Mouse (Mus musculus) MEL (cell line): ENCODE data around the gene Uba52. TPM values are rescaled to one million over a fixed set of nuclear protein-coding genes. Genes with fewer than 3 reads are reported as not detected.

Experiments
- DNase-seq: peaks from one replicate; pipeline ENCODE4 v3.0.0; 2011; ENCODE audit warnings: low read depth, low spot score
- H3K27ac ChIP-seq: 2 replicates; pipeline ENCODE4 v1.5.1; 2012; ENCODE audit warnings: low read depth, mild to moderate bottlenecking, control low read depth, low read length, moderate library complexity; ENCODE audit not compliant: control insufficient read depth
- H3K27me3 ChIP-seq, 2 experiments: fragments of 150-350 bp in 1 of 2; sonication (generic) in 1 of 2; 2 replicates each; pipeline ENCODE4 v1.6.1; 2012; ENCODE audit warnings: low read length in 2 of 2, mild to moderate bottlenecking in 2 of 2, improper control_type of control experiment in 1 of 2, moderate library complexity in 1 of 2; ENCODE audit not compliant: insufficient read depth in 2 of 2, control insufficient read depth in 1 of 2
- H3K36me3 ChIP-seq, 2 experiments: 2 replicates each; pipeline ENCODE4 v1.6.1; 2012 to 2014; ENCODE audit warnings: low read length in 2 of 2, improper control_type of control experiment in 1 of 2, inconsistent platforms in 1 of 2, mild to moderate bottlenecking in 1 of 2; ENCODE audit not compliant: insufficient read depth in 2 of 2, control insufficient read depth in 1 of 2
- H3K4me1 ChIP-seq, 2 experiments: fragments of 150-350 bp in 1 of 2; sonication (generic) in 1 of 2; 2 replicates each; pipeline ENCODE4 v1.6.1; 2012; ENCODE audit warnings: low read length in 2 of 2, improper control_type of control experiment in 1 of 2, mild to moderate bottlenecking in 1 of 2; ENCODE audit not compliant: insufficient read depth in 2 of 2, control insufficient read depth in 1 of 2
- H3K4me3 ChIP-seq, 2 experiments: fragments of 150-350 bp in 1 of 2; sonication (generic) in 1 of 2; 2 replicates each; pipeline ENCODE4 v1.5.1; 2012; ENCODE audit warnings: low read depth in 2 of 2, low read length in 2 of 2, mild to moderate bottlenecking in 2 of 2, moderate library complexity in 2 of 2, control low read depth in 1 of 2, improper control_type of control experiment in 1 of 2; ENCODE audit not compliant: control insufficient read depth in 1 of 2, insufficient read depth in 1 of 2
- H3K79me2 ChIP-seq: 2 replicates; pipeline ENCODE4 v1.6.1; 2012; ENCODE audit warnings: mild to moderate bottlenecking, low read length, moderate library complexity; ENCODE audit not compliant: control insufficient read depth, poor library complexity, insufficient read depth
- H3K9ac ChIP-seq: 2 replicates; pipeline ENCODE4 v1.6.1; 2012; ENCODE audit warnings: low read depth, mild to moderate bottlenecking, control low read depth, low read length, moderate library complexity; ENCODE audit not compliant: control insufficient read depth, poor library complexity, severe bottlenecking
- H3K9me3 ChIP-seq: fragments of 150-350 bp; sonication (generic); replicated peaks from 2 replicates; pipeline ENCODE4 v1.6.1; 2012; ENCODE audit warnings: mild to moderate bottlenecking, low read length, improper control_type of control experiment, moderate library complexity; ENCODE audit not compliant: insufficient read depth
- BHLHE40 ChIP-seq: IDR thresholded peaks from 2 replicates; pipeline ENCODE4 v1.6.1; 2012; ENCODE audit warnings: low read depth, mild to moderate bottlenecking, inconsistent platforms, low read length, improper control_type of control experiment, borderline replicate concordance
- CHD1 ChIP-seq: IDR thresholded peaks from 2 replicates; pipeline ENCODE4 v1.6.1; 2012; ENCODE audit warnings: low read depth, mild to moderate bottlenecking, inconsistent platforms, low read length, improper control_type of control experiment
- CHD2 ChIP-seq: IDR thresholded peaks from 2 replicates; pipeline ENCODE4 v1.6.1; 2011; ENCODE audit warnings: low read length, improper control_type of control experiment
- CTCF ChIP-seq, 3 experiments: IDR thresholded peaks in 2 of 3; conservative IDR thresholded peaks in 1 of 3; 2 replicates each; pipeline ENCODE4 v1.5.1; 2011 to 2012; ENCODE audit warnings: low read length in 3 of 3, low read depth in 2 of 3, mild to moderate bottlenecking in 2 of 3, improper control_type of control experiment in 1 of 3, inconsistent platforms in 1 of 3, mixed read lengths in 1 of 3, moderate library complexity in 1 of 3; ENCODE audit not compliant: control insufficient read depth in 1 of 3, insufficient read depth in 1 of 3, poor library complexity in 1 of 3, severe bottlenecking in 1 of 3
- E2F4 ChIP-seq: IDR thresholded peaks from 2 replicates; pipeline ENCODE4 v1.6.1; 2011; ENCODE audit warnings: low read depth, low read length, improper control_type of control experiment, borderline replicate concordance
- JUND ChIP-seq: IDR thresholded peaks from 2 replicates; pipeline ENCODE4 v1.6.1; 2011; ENCODE audit warnings: low read depth, mild to moderate bottlenecking, improper control_type of control experiment, low read length
- MAX ChIP-seq: IDR thresholded peaks from 2 replicates; pipeline ENCODE4 v1.6.1; 2011; ENCODE audit warnings: low read length, improper control_type of control experiment
- MAZ ChIP-seq: IDR thresholded peaks from 2 replicates; pipeline ENCODE4 v1.6.1; 2012; ENCODE audit warnings: low read depth, mild to moderate bottlenecking, inconsistent platforms, low read length, improper control_type of control experiment
- MEF2A ChIP-seq: IDR thresholded peaks from 2 replicates; pipeline ENCODE4 v1.6.1; 2014; ENCODE audit warnings: low read depth, mild to moderate bottlenecking, inconsistent platforms, low read length, improper control_type of control experiment; ENCODE audit not compliant: poor library complexity, insufficient replicate concordance, severe bottlenecking; ENCODE audit errors: extremely low read depth
- MXI1 ChIP-seq: IDR thresholded peaks from 2 replicates; pipeline ENCODE4 v1.6.1; 2011; ENCODE audit warnings: mild to moderate bottlenecking, low read depth, low read length, improper control_type of control experiment
- MYC ChIP-seq: IDR thresholded peaks from 2 replicates; pipeline ENCODE4 v1.6.1; 2011; ENCODE audit warnings: low read depth, mild to moderate bottlenecking, low read length, improper control_type of control experiment, moderate library complexity
- NELFE ChIP-seq: IDR thresholded peaks from 2 replicates; pipeline ENCODE4 v1.6.1; 2011; ENCODE audit warnings: low read depth, low read length, improper control_type of control experiment
- NRF1 ChIP-seq: IDR thresholded peaks from 2 replicates; pipeline ENCODE4 v1.6.1; 2014; ENCODE audit warnings: low read depth, mild to moderate bottlenecking, inconsistent platforms, low read length, improper control_type of control experiment, moderate library complexity; ENCODE audit not compliant: poor library complexity, insufficient read depth, severe bottlenecking
- POLR2AphosphoS2 ChIP-seq: IDR thresholded peaks from 2 replicates; pipeline ENCODE4 v1.6.1; 2011; ENCODE audit warnings: low read length, improper control_type of control experiment
- RAD21 ChIP-seq: IDR thresholded peaks from 2 replicates; pipeline ENCODE4 v1.6.1; 2011; ENCODE audit warnings: mild to moderate bottlenecking, low read depth, low read length, improper control_type of control experiment
- RCOR1 ChIP-seq: IDR thresholded peaks from 2 replicates; pipeline ENCODE4 v1.6.1; 2012; ENCODE audit warnings: low read depth, mild to moderate bottlenecking, inconsistent platforms, low read length, improper control_type of control experiment
- SIN3A ChIP-seq: IDR thresholded peaks from 2 replicates; pipeline ENCODE4 v1.6.1; 2012; ENCODE audit warnings: low read length, improper control_type of control experiment, inconsistent platforms
- SMC3 ChIP-seq: IDR thresholded peaks from 2 replicates; pipeline ENCODE4 v1.6.1; 2011; ENCODE audit warnings: low read depth, low read length, improper control_type of control experiment
- TCF12 ChIP-seq: IDR thresholded peaks from 2 replicates; pipeline ENCODE4 v1.6.1; 2014; ENCODE audit warnings: low read depth, mild to moderate bottlenecking, inconsistent platforms, low read length, improper control_type of control experiment, moderate library complexity
- UBTF ChIP-seq: IDR thresholded peaks from 2 replicates; pipeline ENCODE4 v1.6.1; 2012; ENCODE audit warnings: low read depth, mild to moderate bottlenecking, inconsistent platforms, low read length, improper control_type of control experiment, moderate library complexity, borderline replicate concordance; ENCODE audit not compliant: insufficient read depth
- USF1 ChIP-seq: IDR thresholded peaks from 2 replicates; pipeline ENCODE4 v1.6.1; 2014; ENCODE audit warnings: low read depth, mild to moderate bottlenecking, inconsistent platforms, low read length, improper control_type of control experiment, moderate library complexity
- ZC3H11A ChIP-seq: IDR thresholded peaks from 2 replicates; pipeline ENCODE4 v1.6.1; 2012; ENCODE audit warnings: low read depth, mild to moderate bottlenecking, inconsistent platforms, low read length, improper control_type of control experiment
- ZKSCAN1 ChIP-seq: IDR thresholded peaks from 2 replicates; pipeline ENCODE4 v1.6.1; 2012; ENCODE audit warnings: low read depth, mild to moderate bottlenecking, inconsistent platforms, low read length, improper control_type of control experiment, moderate library complexity
- polyA plus RNA-seq, 2 experiments: library from polyadenylated mRNA; stranded (reverse) in 1 of 2; unstranded in 1 of 2; fragments of >175 nt in 1 of 2; fragments of >200 nt in 1 of 2; gene quantifications; 2 replicates each; pipeline versions ENCODE4 v1.2.1 to v1.2.4; 2012; ENCODE audit warnings: low replicate concordance in 2 of 2, low read depth in 1 of 2; ENCODE audit not compliant: insufficient read length in 2 of 2, insufficient read depth in 1 of 2, missing spikeins in 1 of 2
- total RNA-seq: library from RNA; depleted of rRNA; stranded (reverse); fragments of 300-350 nt; gene quantifications from 2 replicates; pipeline ENCODE4 v1.2.3, GENCODE M21; 2012

Gene Uba52
- total and polyA plus RNA-seq, 3 experiments, result 2,814 to 3,633 TPM; not detected in 1

GRCm38 (mm10) chr8:70495001-70495770 lies 15.4 kb downstream of the Uba52 start:
- no peak overlapping the region for H3K9ac ChIP-seq
- TF ChIP-seq UBTF (no peak), JUND (no peak), USF1 (no peak), RAD21 (no peak), TCF12 (no peak), NRF1 (no peak), MYC (no peak), MAX (no peak), SIN3A (no peak), E2F4 (no peak), CHD1 (no peak), NELFE (no peak), CTCF (IDR thresholded peaks at IDR 0.05 in 2 of 3, conservative IDR thresholded peaks at IDR 0.05 in 1 of 3; ENCODE audit: control insufficient read depth in 1 of 3, insufficient read depth in 1 of 3, low read depth in 2 of 3, low read length in 3 of 3, poor library complexity in 1 of 3, severe bottlenecking in 1 of 3) (no peak), MEF2A (no peak), MXI1 (no peak)
- no peaks in the 10 kb centered on the region for H3K79me2 ChIP-seq
- no peaks in the 10 kb centered on the region for H3K9me3 ChIP-seq
- no peak for DNase-seq
- H3K27me3 ChIP-seq, result no peaks in the 10 kb centered on the region; a peak in 1 of 4 replicates
- no peaks in the 10 kb centered on the region; a peak in 1 of 4 replicates for H3K36me3 ChIP-seq
- H3K4me3 ChIP-seq, result no peak overlapping the region
- peaks cover 0 to 7% of the 10 kb centered on the region in 2 experiments; a peak in 2 of 4 replicates for H3K4me1 ChIP-seq
- no peak overlapping the region for H3K27ac ChIP-seq

- no peak for TF ChIP-seq NELFE
- no peak for TF ChIP-seq ZC3H11A
- no peak for TF ChIP-seq ZKSCAN1
- no peak for TF ChIP-seq SMC3
- no peak for TF ChIP-seq RCOR1
- TF ChIP-seq MAZ, result no peak
- no peak for TF ChIP-seq JUND
- no peak for TF ChIP-seq CHD2
- no peak for TF ChIP-seq POLR2AphosphoS2
- no peak for TF ChIP-seq BHLHE40
- TF ChIP-seq NRF1, result no peak
- TF ChIP-seq, all 39 proteins: peak for 0
- no peak overlapping the region for H3K9ac ChIP-seq
- H3K4me3 ChIP-seq, result no peak overlapping the region
- no peaks in the 10 kb centered on the region for H3K9me3 ChIP-seq
- DNase-seq, result no peak
- H3K36me3 ChIP-seq, result no peaks in the 10 kb centered on the region
- H3K4me1 ChIP-seq, result no peaks in the 10 kb centered on the region
- no peak overlapping the region for H3K27ac ChIP-seq
- H3K27me3 ChIP-seq, result no peaks in the 10 kb centered on the region; a peak in 1 of 4 replicates
- H3K79me2 ChIP-seq, result no peaks in the 10 kb centered on the region
These were observed 16.1 kb downstream of the Uba52 start for GRCm38 (mm10) chr8:70494416-70494945.
